ENCODE assay signal across 8 mouse cellular contexts in the genomic region with DNA sequence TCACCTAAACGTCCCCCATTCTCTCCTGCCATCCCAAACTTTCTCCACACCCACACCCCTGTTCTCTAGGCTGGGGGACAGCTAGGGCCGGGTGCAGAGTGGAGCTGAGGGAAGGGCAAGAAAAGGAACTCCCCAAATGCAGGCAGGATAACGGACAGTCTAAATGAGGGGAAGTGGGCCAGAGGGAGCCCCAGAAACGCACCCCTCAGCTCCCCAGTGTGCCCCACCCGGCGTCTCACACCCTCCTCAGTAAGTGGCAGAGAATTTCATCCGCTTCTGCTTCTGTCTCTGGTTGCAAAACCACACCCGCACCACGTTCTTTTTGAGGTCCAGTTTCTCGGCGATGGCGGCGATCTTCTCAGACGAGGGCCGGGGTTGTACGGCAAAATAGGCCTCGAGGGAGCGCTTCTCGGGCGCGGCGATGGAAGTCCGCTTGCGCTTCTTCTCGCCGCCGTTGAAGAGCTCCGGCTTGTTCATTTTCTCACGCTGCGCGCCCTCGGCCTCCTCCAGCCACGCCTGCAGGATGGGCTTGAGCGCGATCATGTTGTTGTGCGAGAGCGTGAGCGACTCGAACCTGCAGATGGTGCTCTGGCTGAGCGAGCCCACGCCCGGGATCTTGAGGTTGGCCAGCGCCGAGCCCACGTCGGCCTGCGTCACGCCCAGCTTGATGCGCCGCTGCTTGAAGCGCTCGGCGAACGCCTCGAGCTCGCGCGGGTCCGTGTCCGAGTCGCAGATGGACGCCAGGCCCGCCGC. TPM values are rescaled to one million over a fixed set of nuclear protein-coding genes. Genes with fewer than 3 reads are reported as not detected.
DNase-seq lines count a peak whose midpoint lies in the region; ATAC-seq lines count a peak whose summit lies in the region.

No protein-coding gene starts in this region.

- H3K9ac ChIP-seq in heart, embryonic 16.5 days (ENCODE audit: low read length): no peak overlapping the region
- no peak overlapping the region for H3K9ac ChIP-seq in liver, embryonic 15.5 days

- no peak for ATAC-seq in heart, embryonic 16.5 days (replicated peaks; ENCODE audit: extremely low read depth, insufficient read depth, low FRiP score)
- ATAC-seq in liver, embryonic 15.5 days (ENCODE audit: insufficient read depth): no peak

- no peaks in the 10 kb centered on the region for H3K9me3 ChIP-seq in heart, embryonic 10.5 days
- H3K9me3 ChIP-seq in heart, embryonic 16.5 days (replicated peaks; ENCODE audit: control insufficient read depth, low read length): no peaks in the 10 kb centered on the region
- H3K9me3 ChIP-seq in liver, embryonic 15.5 days (replicated peaks): no peaks in the 10 kb centered on the region

- peaks cover 89% of the 10 kb centered on the region for H3K27me3 ChIP-seq in heart, embryonic 10.5 days (ENCODE audit: insufficient read depth, poor library complexity, severe bottlenecking)
- H3K27me3 ChIP-seq in heart, embryonic 16.5 days (ENCODE audit: control insufficient read depth, insufficient read depth, low read length): peaks cover 90% of the 10 kb centered on the region
- peaks cover 95% of the 10 kb centered on the region for H3K27me3 ChIP-seq in liver, embryonic 15.5 days
- peaks cover 11% of the 10 kb centered on the region for H3K27me3 ChIP-seq in splenic B cell, adult 2 months (ENCODE audit: control insufficient read depth, insufficient read depth, low read length, poor library complexity, severe bottlenecking)

- no peak for DNase-seq in heart, embryonic 10.5 days (ENCODE audit: low spot score)
- DNase-seq in heart, adult 8-10 months (ENCODE audit: low spot score): no peak
- peak; percentile 22 to 32 for DNase-seq in adrenal gland, postnatal 36 days
- peak; percentile 37 for DNase-seq in splenic B cell, adult 2 months (ENCODE audit: low read depth, low spot score)
- no peak for DNase-seq in urinary bladder, adult 18-20 months (ENCODE audit: low spot score in 2 of 2)
- no peak for DNase-seq in frontal cortex, postnatal 36 days (ENCODE audit: low spot score in 2 of 2)

- H3K4me2 ChIP-seq in heart, embryonic 16.5 days (ENCODE audit: low read depth, low read length): peak overlapping the region; percentile 52
- peak overlapping the region; percentile 29 for H3K4me2 ChIP-seq in liver, embryonic 15.5 days

- H3K27ac ChIP-seq in heart, embryonic 10.5 days: no peak overlapping the region
- no peak overlapping the region for H3K27ac ChIP-seq in heart, embryonic 16.5 days (ENCODE audit: low read length)
- H3K27ac ChIP-seq in liver, embryonic 15.5 days (replicated peaks): no peak overlapping the region

- no peaks in the 10 kb centered on the region for H3K36me3 ChIP-seq in heart, embryonic 10.5 days
- H3K36me3 ChIP-seq in heart, embryonic 16.5 days (ENCODE audit: control insufficient read depth, insufficient read depth): no peaks in the 10 kb centered on the region
- no peaks in the 10 kb centered on the region for H3K36me3 ChIP-seq in liver, embryonic 15.5 days (replicated peaks)
- no peaks in the 10 kb centered on the region for H3K36me3 ChIP-seq in splenic B cell, adult 2 months (ENCODE audit: control insufficient read depth, insufficient read depth, low read length, poor library complexity, severe bottlenecking)

- H3K4me3 ChIP-seq in heart, embryonic 10.5 days: peak overlapping the region; percentile 41
- peak overlapping the region; percentile 59 for H3K4me3 ChIP-seq in heart, embryonic 16.5 days (ENCODE audit: low read length)
- H3K4me3 ChIP-seq in liver, embryonic 15.5 days (replicated peaks): peak overlapping the region; percentile 30

- WGBS in heart, embryonic 10.5 days: under 1% methylated on average over 64 of the region's 64 CpGs
- WGBS in heart, embryonic 16.5 days: under 1% methylated on average over 64 of the region's 64 CpGs
- WGBS in liver, embryonic 15.5 days (ENCODE audit: insufficient replicate concordance): under 1% methylated on average over 64 of the region's 64 CpGs

- H3K4me1 ChIP-seq in heart, embryonic 10.5 days: peaks cover 10% of the 10 kb centered on the region
- H3K4me1 ChIP-seq in heart, embryonic 16.5 days (ENCODE audit: control insufficient read depth, insufficient read depth, low read length): peaks cover 21% of the 10 kb centered on the region
- peaks cover 15% of the 10 kb centered on the region for H3K4me1 ChIP-seq in liver, embryonic 15.5 days (replicated peaks)

RNA-seq across cellular contexts. Expression of gene Pou4f1, which starts 2.1 kb away (rescaled TPM):
- 0.20 and 1.0 TPM in 2 replicates for polyA plus RNA-seq in heart, embryonic 10.5 days (2016; fragmentation: Nextera tagmentation; extraction: Ambion mirVana)
- under 1 TPM in 2 of 4 experiments, not detected in 2; 0.13 to 0.19 TPM for total RNA-seq in heart, adult 8-10 months (2022)
- under 1 TPM; 0.10 to 0.33 TPM for total RNA-seq in adrenal gland, postnatal 36 days (2021)
- 0.11 and 0.28 TPM in 2 replicates for polyA plus RNA-seq in heart, embryonic 16.5 days (2015; fragmentation: Nextera tagmentation; extraction: Ambion mirVana)
- 0.09 and 0.15 TPM in 2 replicates for polyA plus RNA-seq in liver, embryonic 15.5 days (2015; fragmentation: Nextera tagmentation; extraction: Ambion mirVana)

RNA-seq across cellular contexts. Expression of gene Rnf219, which starts 56.8 kb away (rescaled TPM):
- polyA plus RNA-seq in heart, embryonic 10.5 days (2016; fragmentation: Nextera tagmentation; extraction: Ambion mirVana): 20.3 and 28.8 TPM in 2 replicates
- 1 to 10 TPM; 4.2 to 9.5 (median 6.5) TPM for total RNA-seq in heart, adult 8-10 months (2022)
- total RNA-seq in adrenal gland, postnatal 36 days (2021): 1 to 10 TPM; 6.5 to 8.0 TPM
- polyA plus RNA-seq in heart, embryonic 16.5 days (2015; fragmentation: Nextera tagmentation; extraction: Ambion mirVana): 11.7 and 13.1 TPM in 2 replicates
- polyA plus RNA-seq in liver, embryonic 15.5 days (2015; fragmentation: Nextera tagmentation; extraction: Ambion mirVana): 3.4 and 4.6 TPM in 2 replicates

Comparison
In these comparisons a context has a peak if more than half of its experiments do, and no peak if none do; other contexts are left out.
1. DNase-seq: peak in adrenal gland, postnatal 36 days (2 of 2) and splenic B cell, adult 2 months (single experiment); none in heart, embryonic 10.5 days (single experiment), heart, adult 8-10 months (single experiment), urinary bladder, adult 18-20 months (0 of 2) and frontal cortex, postnatal 36 days (0 of 2).
2. Peak in every context shown above with its lines, with median percentiles within 50 percentile points of each other: H3K4me3 ChIP-seq.